Mouse (Mus musculus): ENCODE data around the gene Vmn1r122.
"Not testable (repeated sequence)": the region's sequence is repeated elsewhere in the genome, so short reads cannot be mapped to it uniquely, and the experiment has no call there.

Gene Vmn1r122

GRCm38 (mm10) chr7:21134028-21134427 lies at the start of gene Vmn1r122:
TSS of gene Vmn1r122 (minus strand) at chr7:21134128.
- DNase-seq (ENCODE audit: low spot score), result not testable (repeated sequence)

GRCm38 (mm10) chr7:21161885-21162284 lies 28.0 kb upstream of the Vmn1r122 start, which contains the start of gene Vmn1r123:
TSS of gene Vmn1r123 (plus strand) at chr7:21162185.
- DNase-seq (ENCODE audit: low spot score), result not testable (repeated sequence)

- DNase-seq (ENCODE audit: low spot score), result not testable (repeated sequence)
Measured at GRCm38 (mm10) chr7:21098413-21098812, 35.5 kb downstream of the Vmn1r122 start, which contains the start of gene Vmn1r121. TSS of gene Vmn1r121 (minus strand) at chr7:21098513.
